Mouse (Mus musculus): Measurements from ENCODE around the gene Zfp93. TPM values are rescaled to one million over a fixed set of nuclear protein-coding genes. Genes with fewer than 3 reads are reported as not detected.

Gene Zfp93
- total RNA-seq, 2 experiments from 2014 or later = 8.7 to 8.9 TPM

GRCm38 (mm10) chr7:24322593-24322992, 52.4 kb downstream of the Zfp93 start:
- no peak for DNase-seq (ENCODE audit: extremely low spot score in 1 of 2, low spot score in 2 of 2)
- intact Hi-C loops (cut with DNase I) = no loop called here

- intact Hi-C loops (cut with DNase I) = no loop called here
- DNase-seq (ENCODE audit: extremely low spot score in 1 of 2, low spot score in 2 of 2) = peak in 1 of 2 experiments; percentile 67
Observed at GRCm38 (mm10) chr7:24325197-24325596, 55.0 kb downstream of the Zfp93 start.

DNA sequence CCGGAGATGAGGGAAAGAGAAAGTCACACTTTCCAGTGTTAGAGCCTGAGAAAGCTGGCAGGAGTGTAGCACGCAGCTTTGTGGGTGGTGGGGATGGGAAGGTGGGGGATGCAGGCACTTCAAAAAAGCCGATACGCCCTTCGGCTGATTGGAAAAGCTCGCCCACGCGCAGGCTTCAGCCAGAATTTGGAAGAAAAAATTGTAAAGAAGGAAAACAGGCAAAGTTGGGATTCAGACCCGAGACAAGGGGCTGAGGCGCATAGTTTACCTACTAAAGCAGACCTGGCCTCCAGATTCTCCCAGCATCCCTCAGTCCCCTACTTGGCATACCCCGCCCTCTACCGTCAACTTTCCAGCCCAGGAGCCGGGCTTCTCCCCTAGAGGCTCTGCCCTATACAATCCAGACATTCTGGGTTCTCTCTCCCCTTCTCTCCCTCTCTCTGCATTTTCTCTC, 55.5 kb downstream of the Zfp93 start:
- peak; percentile 39 to 53 for DNase-seq (ENCODE audit: extremely low spot score in 1 of 2, low spot score in 2 of 2)
- intact Hi-C loops (cut with DNase I) = no loop called here

- intact Hi-C loops (cut with DNase I) = no loop called here
- no peak for DNase-seq (ENCODE audit: extremely low spot score in 1 of 2, low spot score in 2 of 2)
Observed at GRCm38 (mm10) chr7:24326273-24327135, 56.3 kb downstream of the Zfp93 start.

Other genes starting within 250 kb of the Zfp93 start
- not detected for gene Vmn1r183, start 217.2 kb upstream of the Zfp93 start, total RNA-seq (2021)
- gene Zfp180, start 188.5 kb upstream of the Zfp93 start, total RNA-seq (2021) = 10 to 100 TPM; 30.3 to 31.3 TPM
- gene Zfp112, start 158.1 kb upstream of the Zfp93 start, total RNA-seq (2021) = 1 to 10 TPM; 8.7 to 8.8 TPM
- 10 to 100 TPM; 18.3 to 19.5 TPM for gene Zfp235, start 136.3 kb upstream of the Zfp93 start, total RNA-seq (2021)
- 1 to 10 TPM; 4.5 to 4.9 TPM for gene Zfp114, start 95.4 kb upstream of the Zfp93 start, total RNA-seq (2021)
- gene Zfp111, start 59.0 kb upstream of the Zfp93 start, total RNA-seq (2021) = 10 to 100 TPM in 1 of 2 experiments, 1 to 10 TPM in 1; 8.6 to 10.2 TPM
- gene Zfp109, start 32.9 kb upstream of the Zfp93 start, total RNA-seq (2021) = 1 to 10 TPM; 5.1 to 6.1 TPM
- gene Zfp108, start 15.6 kb upstream of the Zfp93 start, total RNA-seq (2021) = 1 to 10 TPM; 6.1 to 6.6 TPM
- 10 to 100 TPM; 20.6 to 21.3 TPM for gene Zfp61, start 30.8 kb downstream of the Zfp93 start, total RNA-seq (2021)
- 10 to 100 TPM; 14.8 to 16.0 TPM for gene Zfp94, start 46.2 kb downstream of the Zfp93 start, total RNA-seq (2021)
- gene Tescl, start 63.5 kb downstream of the Zfp93 start, total RNA-seq (2021) = not detected
- under 1 TPM in 1 of 2 experiments, not detected in 1; 0.15 TPM for gene Lypd5, start 78.8 kb downstream of the Zfp93 start, total RNA-seq (2021)
- gene Kcnn4, start 99.8 kb downstream of the Zfp93 start, total RNA-seq (2021) = under 1 TPM; 0.17 to 0.41 TPM
- 10 to 100 TPM; 34.1 to 39.1 TPM for gene Smg9, start 129.2 kb downstream of the Zfp93 start, total RNA-seq (2021)
- gene Irgc1, start 181.9 kb downstream of the Zfp93 start, total RNA-seq (2021) = under 1 TPM in 1 of 2 experiments, not detected in 1; 0.20 TPM
- gene Plaur, start 192.1 kb downstream of the Zfp93 start, total RNA-seq (2021) = 1 to 10 TPM in 1 of 2 experiments, under 1 TPM in 1; 0.85 to 1.4 TPM
- 100 to 1,000 TPM; 305 to 320 TPM for gene Cadm4, start 211.6 kb downstream of the Zfp93 start, total RNA-seq (2021)
- 10 to 100 TPM; 61.9 to 67.5 TPM for gene Zfp428, start 236.6 kb downstream of the Zfp93 start, total RNA-seq (2021)
- not detected for gene AC161166.1, start 242.0 kb downstream of the Zfp93 start, total RNA-seq (2021)

Measured in left cerebral cortex, postnatal 10 days (tissue).